Mouse (Mus musculus): ENCODE results near the gene Tpsg1. TPM values are rescaled to one million over a fixed set of nuclear protein-coding genes. Genes with fewer than 3 reads are reported as not detected.

Gene Tpsg1
- polyA plus RNA-seq, 1 experiment from 2014 or later, result 0.31 TPM

Other genes with a start within 250 kb of the Tpsg1 start
- 0.48 and 0.88 TPM in 2 replicates for gene Ptx4, start 248.5 kb upstream of the Tpsg1 start, polyA plus RNA-seq (2016; fragmentation: Nextera tagmentation; extraction: Ambion mirVana)
- 27.1 and 27.4 TPM in 2 replicates for gene Clcn7, start 235.9 kb upstream of the Tpsg1 start, polyA plus RNA-seq (2016; fragmentation: Nextera tagmentation; extraction: Ambion mirVana)
- gene Ccdc154, start 206.8 kb upstream of the Tpsg1 start, polyA plus RNA-seq (2016; fragmentation: Nextera tagmentation; extraction: Ambion mirVana), result not detected in 2 replicates
- gene Gm38655, start 193.8 kb upstream of the Tpsg1 start, polyA plus RNA-seq (2016; fragmentation: Nextera tagmentation; extraction: Ambion mirVana), result not detected in 2 replicates
- gene BC003965, start 184.7 kb upstream of the Tpsg1 start, polyA plus RNA-seq (2016; fragmentation: Nextera tagmentation; extraction: Ambion mirVana), result 35.1 and 35.3 TPM in 2 replicates
- 10.6 and 12.9 TPM in 2 replicates for gene Unkl, start 180.9 kb upstream of the Tpsg1 start, polyA plus RNA-seq (2016; fragmentation: Nextera tagmentation; extraction: Ambion mirVana)
- gene Gnptg, start 129.1 kb upstream of the Tpsg1 start, polyA plus RNA-seq (2016; fragmentation: Nextera tagmentation; extraction: Ambion mirVana), result 34.1 and 34.9 TPM in 2 replicates
- gene Tsr3, start 129.1 kb upstream of the Tpsg1 start, polyA plus RNA-seq (2016; fragmentation: Nextera tagmentation; extraction: Ambion mirVana), result 63.7 and 65.8 TPM in 2 replicates
- gene Baiap3, start 112.9 kb upstream of the Tpsg1 start, polyA plus RNA-seq (2016; fragmentation: Nextera tagmentation; extraction: Ambion mirVana), result 1.5 and 1.9 TPM in 2 replicates
- gene Ube2i, start 94.7 kb upstream of the Tpsg1 start, polyA plus RNA-seq (2016; fragmentation: Nextera tagmentation; extraction: Ambion mirVana), result 782 and 798 TPM in 2 replicates
- not detected in 2 replicates for gene Prss34, start 70.9 kb upstream of the Tpsg1 start, polyA plus RNA-seq (2016; fragmentation: Nextera tagmentation; extraction: Ambion mirVana)
- 0.19 TPM in 1 of 2 replicates, not detected in the other for gene Prss28, start 60.6 kb upstream of the Tpsg1 start, polyA plus RNA-seq (2016; fragmentation: Nextera tagmentation; extraction: Ambion mirVana)
- not detected in 2 replicates for gene Prss29, start 50.6 kb upstream of the Tpsg1 start, polyA plus RNA-seq (2016; fragmentation: Nextera tagmentation; extraction: Ambion mirVana)
- gene Tpsab1, start 23.7 kb upstream of the Tpsg1 start, polyA plus RNA-seq (2016; fragmentation: Nextera tagmentation; extraction: Ambion mirVana), result not detected in 2 replicates
- not detected in 2 replicates for gene Tpsb2, start 3.0 kb upstream of the Tpsg1 start, polyA plus RNA-seq (2016; fragmentation: Nextera tagmentation; extraction: Ambion mirVana)
- gene Cacna1h, start 64.5 kb downstream of the Tpsg1 start, polyA plus RNA-seq (2016; fragmentation: Nextera tagmentation; extraction: Ambion mirVana), result 8.7 and 11.9 TPM in 2 replicates
- gene Tekt4, start 85.3 kb downstream of the Tpsg1 start, polyA plus RNA-seq (2016; fragmentation: Nextera tagmentation; extraction: Ambion mirVana), result 0.13 and 0.22 TPM in 2 replicates
- 0.47 and 0.55 TPM in 2 replicates for gene Sstr5, start 128.0 kb downstream of the Tpsg1 start, polyA plus RNA-seq (2016; fragmentation: Nextera tagmentation; extraction: Ambion mirVana)
- gene Sox8, start 201.4 kb downstream of the Tpsg1 start, polyA plus RNA-seq (2016; fragmentation: Nextera tagmentation; extraction: Ambion mirVana), result 11.8 and 13.2 TPM in 2 replicates
- gene Lmf1, start 209.8 kb downstream of the Tpsg1 start, polyA plus RNA-seq (2016; fragmentation: Nextera tagmentation; extraction: Ambion mirVana), result 29.4 and 31.4 TPM in 2 replicates

All from embryonic facial prominence, embryonic 12.5 days (tissue).